Mouse (Mus musculus) neural tube, embryonic 13.5 days (tissue): ENCODE data around the gene Ap1ar. TPM values are rescaled to one million over a fixed set of nuclear protein-coding genes. Genes with fewer than 3 reads are reported as not detected.

Source experiments
- ATAC-seq: fragments of 200-750 bp; cut with Nextera tagmentation; 2 replicates; pipeline ENCODE4 v1.8.0; 2017; ENCODE audit warnings: low read depth, mild to moderate bottlenecking, moderate TSS enrichment, moderate library complexity
- H3K27ac ChIP-seq: fragments of 300-500 bp; sonication (generic); replicated peaks from 2 replicates; pipeline ENCODE4 v1.5.1; 2015; ENCODE audit warnings: moderate library complexity, mild to moderate bottlenecking, inconsistent platforms
- H3K27me3 ChIP-seq: fragments of 300-500 bp; sonication (generic); 2 replicates; pipeline ENCODE4 v1.6.1; 2015; ENCODE audit warnings: mild to moderate bottlenecking, inconsistent platforms
- H3K36me3 ChIP-seq: fragments of 300-500 bp; sonication (generic); 2 replicates; pipeline ENCODE4 v1.6.1; 2015; ENCODE audit warnings: mild to moderate bottlenecking, inconsistent platforms
- H3K4me1 ChIP-seq: fragments of 300-500 bp; sonication (generic); replicated peaks from 2 replicates; pipeline ENCODE4 v1.6.1; 2015; ENCODE audit warnings: inconsistent platforms
- H3K4me2 ChIP-seq: fragments of 300-500 bp; sonication (generic); 2 replicates; pipeline ENCODE4 v1.6.1; 2015; ENCODE audit warnings: inconsistent platforms, mild to moderate bottlenecking, moderate library complexity
- H3K4me3 ChIP-seq: fragments of 300-500 bp; sonication (generic); 2 replicates; pipeline ENCODE4 v1.5.1; 2015; ENCODE audit warnings: mild to moderate bottlenecking, inconsistent platforms
- H3K9ac ChIP-seq: fragments of 300-500 bp; sonication (generic); 2 replicates; pipeline ENCODE4 v1.6.1; 2015; ENCODE audit warnings: moderate library complexity, mild to moderate bottlenecking, inconsistent platforms
- H3K9me3 ChIP-seq: fragments of 300-500 bp; sonication (generic); 2 replicates; pipeline ENCODE4 v1.6.1; 2016; ENCODE audit warnings: inconsistent platforms
- WGBS: fragments of 180-500 bp; shearing (Covaris S2); methylation state at CpG from one replicate; pipeline ENCODE4 v1.1.7; 2015; 5-methylcytosine and 5-hydroxymethylcytosine counted together
- polyA plus RNA-seq: library from polyadenylated mRNA; unstranded; fragments of >200 nt; fragmentation: Nextera tagmentation; extraction: Ambion mirVana; gene quantifications from 2 replicates; pipeline ENCODE4 v1.2.1, GENCODE M21; 2015

Gene Ap1ar
- polyA plus RNA-seq, 1 experiment from 2014 or later = 82.7 TPM

DNA sequence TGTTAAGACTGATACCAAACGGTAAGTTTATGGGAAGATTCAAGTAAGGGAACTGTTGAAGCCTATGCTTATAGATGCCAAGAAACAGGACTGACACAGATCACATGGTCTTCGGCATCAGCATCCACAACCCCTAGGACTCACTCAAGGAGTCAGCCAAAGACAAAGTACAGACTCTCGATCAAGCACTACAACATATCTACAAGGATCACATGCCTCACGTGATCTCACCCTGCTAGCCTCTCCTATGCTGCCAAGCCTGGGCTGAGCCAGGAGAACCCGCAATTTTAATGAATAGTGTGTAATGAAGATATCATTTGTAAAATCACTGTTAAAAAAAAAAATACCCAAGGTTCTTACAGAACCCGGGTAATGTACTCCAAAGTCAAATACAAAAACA, 1.7 kb downstream of the Ap1ar start:
- WGBS = 82% methylated on average over 6 of the region's 6 CpGs
- Histone ChIP-seq H3K9me3 (no peaks in the 10 kb centered on the region), H3K36me3 (no peaks in the 10 kb centered on the region), H3K4me2 (peak overlapping the region; percentile 86), H3K4me1 (peaks cover 35% of the 10 kb centered on the region), H3K27ac (no peak overlapping the region), H3K4me3 (no peak overlapping the region), H3K9ac (peak overlapping the region; percentile 97), H3K27me3 (no peaks in the 10 kb centered on the region)
- no peak for ATAC-seq

DNA sequence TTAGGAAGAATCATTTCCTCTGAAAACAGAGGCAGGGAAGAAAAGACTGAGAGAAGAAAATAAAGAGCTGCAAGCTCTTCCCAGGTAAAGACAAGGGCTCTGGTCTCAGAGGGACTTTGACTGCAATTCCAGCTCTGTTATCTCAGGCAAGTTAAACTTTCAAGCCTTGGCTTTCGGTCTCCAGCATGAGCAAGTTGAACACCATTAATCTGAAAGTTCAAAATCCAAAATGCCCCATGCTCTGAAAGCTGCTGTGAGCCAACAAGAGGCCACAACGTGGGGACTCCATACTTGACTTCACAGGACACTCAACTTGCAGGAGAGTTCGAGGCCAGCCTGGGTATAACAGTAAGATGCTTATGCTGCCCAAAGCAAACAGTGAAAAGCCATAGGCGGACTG, 3.3 kb downstream of the Ap1ar start:
- H3K4me1 ChIP-seq = peaks cover 35% of the 10 kb centered on the region
- H3K9ac ChIP-seq = no peak overlapping the region
- H3K27ac ChIP-seq = no peak overlapping the region
- H3K4me3 ChIP-seq = no peak overlapping the region
- H3K27me3 ChIP-seq = no peaks in the 10 kb centered on the region
- H3K4me2 ChIP-seq = no peak overlapping the region
- no peaks in the 10 kb centered on the region for H3K36me3 ChIP-seq
- H3K9me3 ChIP-seq = no peaks in the 10 kb centered on the region
- ATAC-seq = no peak
- 90% methylated on average over 4 of the region's 4 CpGs for WGBS

GRCm38 (mm10) chr3:127831079-127831478, 6.2 kb downstream of the Ap1ar start:
- H3K4me1 ChIP-seq = peaks cover 31% of the 10 kb centered on the region
- H3K9me3 ChIP-seq = no peaks in the 10 kb centered on the region
- no peak overlapping the region for H3K4me2 ChIP-seq
- no peak overlapping the region for H3K9ac ChIP-seq
- no peaks in the 10 kb centered on the region for H3K36me3 ChIP-seq
- H3K27ac ChIP-seq = no peak overlapping the region
- no peak overlapping the region for H3K4me3 ChIP-seq
- ATAC-seq = no peak; the same call in 1 of the 2 replicates
- 42% methylated on average over 6 of the region's 6 CpGs for WGBS
- H3K27me3 ChIP-seq = no peaks in the 10 kb centered on the region

DNA sequence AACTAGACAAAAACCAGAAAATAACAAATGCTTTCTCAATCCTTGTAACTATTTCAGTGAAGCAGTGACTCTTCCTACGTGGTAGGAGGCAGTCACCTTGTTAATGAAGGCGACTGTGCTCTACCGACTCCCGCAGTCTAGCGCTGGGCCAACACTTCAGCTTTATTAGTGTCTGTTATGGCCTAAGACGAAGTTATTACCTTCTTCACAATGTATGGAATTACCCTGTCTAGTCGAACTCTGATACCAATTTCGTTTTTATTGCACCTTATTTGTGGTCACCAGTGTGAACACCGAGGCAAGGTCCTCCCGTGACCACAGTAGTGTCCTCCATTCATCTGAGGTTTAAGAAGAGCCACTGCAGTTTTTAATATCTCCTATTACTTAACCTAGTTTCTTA, 7.1 kb downstream of the Ap1ar start:
- no peak overlapping the region for H3K4me2 ChIP-seq
- no peak for ATAC-seq
- no peaks in the 10 kb centered on the region for H3K27me3 ChIP-seq
- H3K27ac ChIP-seq = no peak overlapping the region
- no peaks in the 10 kb centered on the region for H3K36me3 ChIP-seq
- no peak overlapping the region for H3K9ac ChIP-seq
- no peaks in the 10 kb centered on the region for H3K9me3 ChIP-seq
- H3K4me1 ChIP-seq = peaks cover 24% of the 10 kb centered on the region
- H3K4me3 ChIP-seq = no peak overlapping the region
- 40% methylated on average over 10 of the region's 10 CpGs for WGBS

GRCm38 (mm10) chr3:127827123-127827522, 10.2 kb downstream of the Ap1ar start:
- H3K9me3 ChIP-seq = no peaks in the 10 kb centered on the region
- H3K4me1 ChIP-seq = peaks cover 20% of the 10 kb centered on the region
- peaks cover 3% of the 10 kb centered on the region for H3K36me3 ChIP-seq
- H3K27ac ChIP-seq = peak overlapping the region; percentile 55
- H3K27me3 ChIP-seq = no peaks in the 10 kb centered on the region
- H3K4me2 ChIP-seq = 0 out of 2 replicates have a peak overlapping the region, but pooled peaks have one; percentile 3
- ATAC-seq = 0 out of 2 replicates have a peak, but pooled peaks have one; percentile 37
- H3K9ac ChIP-seq = no peak overlapping the region
- WGBS = 37% methylated on average over 7 of the region's 7 CpGs
- H3K4me3 ChIP-seq = no peak overlapping the region

DNA sequence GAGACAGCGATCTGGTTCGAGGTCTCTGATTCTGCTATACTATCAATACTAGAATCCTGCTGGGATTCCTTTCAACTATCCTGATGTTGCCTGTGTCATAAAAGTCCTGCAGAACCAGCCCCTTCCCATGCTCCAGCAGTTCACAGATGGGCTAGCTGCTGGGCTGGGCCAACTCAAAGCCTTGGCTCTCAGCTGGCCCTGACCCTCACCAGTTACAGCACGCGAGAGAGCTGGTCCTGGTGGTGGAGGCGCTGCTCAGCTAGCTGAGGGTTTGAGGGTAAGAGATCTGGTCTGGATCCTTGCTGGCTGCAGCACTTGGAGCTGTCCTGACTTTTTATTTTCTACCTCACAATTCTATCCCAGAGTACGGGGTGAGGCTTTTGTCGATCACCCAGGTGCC, 10.8 kb downstream of the Ap1ar start:
- no peak overlapping the region for H3K4me3 ChIP-seq
- H3K4me1 ChIP-seq = peaks cover 20% of the 10 kb centered on the region
- H3K4me2 ChIP-seq = 0 out of 2 replicates have a peak overlapping the region, but pooled peaks have one; percentile 3
- no peak for ATAC-seq
- no peaks in the 10 kb centered on the region for H3K27me3 ChIP-seq
- peaks cover 8% of the 10 kb centered on the region for H3K36me3 ChIP-seq
- H3K27ac ChIP-seq = peak overlapping the region; percentile 55
- no peak overlapping the region for H3K9ac ChIP-seq
- H3K9me3 ChIP-seq = no peaks in the 10 kb centered on the region
- WGBS = 44% methylated on average over 7 of the region's 7 CpGs

DNA sequence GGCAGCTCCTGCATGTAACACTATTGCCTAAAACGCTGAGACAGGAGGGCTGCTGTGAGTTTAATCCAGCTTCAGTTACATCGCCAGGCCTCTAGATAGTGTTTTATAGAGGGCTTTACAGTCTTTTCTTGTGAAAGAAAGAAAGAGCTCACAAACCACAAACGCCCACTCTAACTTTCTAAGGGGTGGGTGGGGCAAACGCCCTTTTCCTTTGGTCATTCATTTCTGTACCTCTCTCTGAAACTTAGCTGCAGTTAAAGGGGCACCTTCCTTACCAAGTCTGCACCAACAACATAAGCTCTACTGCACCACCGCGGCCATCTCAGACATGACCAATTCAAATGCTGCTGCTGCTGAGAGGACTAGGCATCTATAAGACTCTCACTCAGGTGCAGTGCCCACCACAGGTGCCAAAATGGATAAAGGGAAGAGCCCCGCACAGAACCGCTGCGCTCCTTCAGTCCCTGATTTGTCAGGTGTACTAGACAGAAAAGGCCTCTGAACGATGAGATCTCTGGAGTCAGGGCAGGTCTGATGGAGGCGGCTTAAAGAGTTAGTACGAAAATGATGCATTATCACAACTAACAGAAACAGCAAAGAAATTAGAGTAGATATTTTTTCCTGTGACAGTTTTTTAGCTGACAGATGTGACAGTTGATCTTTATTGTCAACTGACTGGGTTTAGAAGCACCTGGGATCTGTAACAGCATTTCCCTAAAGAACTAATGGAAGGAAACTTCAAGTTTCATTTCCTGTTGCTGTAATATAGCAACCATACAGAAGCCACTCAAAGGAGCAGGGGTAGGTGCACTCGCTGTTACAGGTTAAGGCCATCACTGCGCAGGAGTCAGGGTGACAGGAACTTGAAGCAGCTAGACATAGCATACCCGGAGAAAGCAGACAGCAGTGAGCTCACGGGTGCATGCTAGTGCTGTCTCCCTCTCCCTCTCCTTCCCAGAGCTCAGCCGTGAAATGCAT, 13.1 kb downstream of the Ap1ar start:
- H3K4me1 ChIP-seq = peaks cover 17% of the 10 kb centered on the region
- H3K4me2 ChIP-seq = no peak overlapping the region
- H3K36me3 ChIP-seq = peaks cover 25% of the 10 kb centered on the region
- WGBS = 62% methylated on average over 17 of the region's 17 CpGs
- H3K4me3 ChIP-seq = no peak overlapping the region
- no peaks in the 10 kb centered on the region for H3K9me3 ChIP-seq
- no peak overlapping the region for H3K9ac ChIP-seq
- no peak for ATAC-seq
- H3K27me3 ChIP-seq = no peaks in the 10 kb centered on the region
- no peak overlapping the region for H3K27ac ChIP-seq

GRCm38 (mm10) chr3:127821209-127821608, 16.1 kb downstream of the Ap1ar start:
- Histone ChIP-seq H3K27ac (no peak overlapping the region), H3K9me3 (no peaks in the 10 kb centered on the region), H3K4me3 (no peak overlapping the region), H3K4me2 (no peak overlapping the region), H3K36me3 (peaks cover 37% of the 10 kb centered on the region), H3K9ac (0 out of 2 replicates have a peak overlapping the region, but pooled peaks have one; percentile 8), H3K4me1 (peaks cover 5% of the 10 kb centered on the region; the same call in 1 of the 2 replicates), H3K27me3 (no peaks in the 10 kb centered on the region)
- 89% methylated on average over 5 of the region's 5 CpGs for WGBS
- no peak for ATAC-seq

GRCm38 (mm10) chr3:127820400-127820799, 16.9 kb downstream of the Ap1ar start:
- H3K4me3 ChIP-seq = no peak overlapping the region
- ATAC-seq = no peak
- peaks cover 5% of the 10 kb centered on the region; the same call in 1 of the 2 replicates for H3K4me1 ChIP-seq
- WGBS = 95% methylated on average over 1 of the region's 1 CpGs
- no peaks in the 10 kb centered on the region for H3K9me3 ChIP-seq
- H3K27ac ChIP-seq = no peak overlapping the region
- H3K4me2 ChIP-seq = no peak overlapping the region
- no peak overlapping the region for H3K9ac ChIP-seq
- peaks cover 39% of the 10 kb centered on the region for H3K36me3 ChIP-seq
- H3K27me3 ChIP-seq = no peaks in the 10 kb centered on the region

GRCm38 (mm10) chr3:127818694-127819663, 18.3 kb downstream of the Ap1ar start:
- peaks cover 42% of the 10 kb centered on the region for H3K36me3 ChIP-seq
- no peaks in the 10 kb centered on the region for H3K4me1 ChIP-seq
- no peaks in the 10 kb centered on the region for H3K9me3 ChIP-seq
- no peak for ATAC-seq
- no peak overlapping the region for H3K27ac ChIP-seq
- 70% methylated on average over 11 of the region's 11 CpGs for WGBS
- H3K4me2 ChIP-seq = no peak overlapping the region
- no peaks in the 10 kb centered on the region for H3K27me3 ChIP-seq
- H3K4me3 ChIP-seq = no peak overlapping the region
- H3K9ac ChIP-seq = no peak overlapping the region

GRCm38 (mm10) chr3:127817120-127817683, 20.1 kb downstream of the Ap1ar start:
- no peak overlapping the region for H3K27ac ChIP-seq
- 67% methylated on average over 7 of the region's 7 CpGs for WGBS
- no peaks in the 10 kb centered on the region for H3K4me1 ChIP-seq
- H3K4me3 ChIP-seq = no peak overlapping the region
- no peaks in the 10 kb centered on the region for H3K27me3 ChIP-seq
- H3K36me3 ChIP-seq = peaks cover 58% of the 10 kb centered on the region
- no peak for ATAC-seq
- H3K9ac ChIP-seq = no peak overlapping the region
- H3K4me2 ChIP-seq = no peak overlapping the region
- H3K9me3 ChIP-seq = no peaks in the 10 kb centered on the region
